Mouse (Mus musculus) natural killer cell, adult 2 months (primary cell): Measurements from ENCODE around the gene Phf21a.
A peak's percentile ranks its signal among the peaks of the same experiment; 100 is the strongest.

ENCODE experiments used
- DNase-seq, 2 experiments: peaks; one replicate each; pipeline ENCODE4 v3.0.0; 2022; ENCODE audit warnings: low spot score in 2 of 2

The Phf21a gene

DNA sequence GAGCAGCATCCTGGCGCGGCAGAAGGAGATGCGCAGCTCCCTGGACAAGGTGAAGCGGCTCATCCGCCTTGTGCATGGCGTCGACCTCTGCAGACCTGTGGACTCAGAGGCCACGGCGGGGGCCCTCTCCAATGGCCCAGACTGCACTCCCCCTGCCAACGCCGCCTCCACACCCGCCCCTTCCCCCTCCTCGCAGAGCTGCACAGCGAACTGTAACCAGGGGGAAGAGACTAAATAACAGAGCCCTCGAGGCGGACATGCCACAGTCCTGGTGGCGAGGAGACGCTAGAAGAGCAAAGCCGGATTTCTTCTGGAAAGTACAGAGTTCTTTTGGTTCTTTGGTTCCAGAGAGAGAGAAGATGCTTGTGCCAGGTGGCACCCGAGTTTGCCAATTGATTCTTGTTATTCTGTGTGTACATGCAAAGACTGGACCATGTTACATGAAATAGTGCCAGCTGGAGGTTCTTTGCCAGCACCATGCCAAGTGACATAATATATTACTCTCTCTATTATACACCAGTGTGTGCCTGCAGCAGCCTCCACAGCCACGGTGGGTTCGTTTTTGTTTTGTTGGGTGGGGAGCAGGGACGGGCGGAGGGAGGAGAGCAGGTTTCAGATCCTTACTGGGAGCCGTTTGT lies 267.4 kb downstream of the Phf21a start:
- DNase-seq, result no peak

DNA sequence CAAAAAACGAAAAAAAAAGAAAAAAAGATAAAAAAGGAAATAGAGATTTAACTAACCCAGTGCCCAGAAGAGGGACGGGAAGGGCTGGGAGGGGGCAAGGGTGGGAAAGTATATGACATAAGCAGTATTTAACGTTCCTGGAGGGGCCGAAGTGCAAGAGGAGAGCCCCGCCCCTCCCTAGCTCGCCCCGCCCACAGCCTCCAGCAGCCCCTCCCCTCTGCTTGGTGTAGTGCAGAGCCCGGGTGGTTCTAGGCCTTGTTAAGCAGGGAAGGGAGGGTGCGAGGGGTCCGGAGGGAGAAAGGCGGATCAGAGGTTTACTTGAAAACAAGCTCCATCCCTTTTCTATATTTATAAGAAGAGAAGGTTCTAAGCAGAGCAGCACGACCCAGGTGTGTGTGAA lies 268.0 kb downstream of the Phf21a start:
- no peak for DNase-seq

GRCm38 (mm10) chr2:92361795-92362194 lies 268.9 kb downstream of the Phf21a start:
- no peak for DNase-seq

- DNase-seq, result no peak
These were observed 269.8 kb downstream of the Phf21a start for GRCm38 (mm10) chr2:92362571-92363228.

- no peak for DNase-seq
These were observed 271.2 kb downstream of the Phf21a start for GRCm38 (mm10) chr2:92364086-92364485.

DNA sequence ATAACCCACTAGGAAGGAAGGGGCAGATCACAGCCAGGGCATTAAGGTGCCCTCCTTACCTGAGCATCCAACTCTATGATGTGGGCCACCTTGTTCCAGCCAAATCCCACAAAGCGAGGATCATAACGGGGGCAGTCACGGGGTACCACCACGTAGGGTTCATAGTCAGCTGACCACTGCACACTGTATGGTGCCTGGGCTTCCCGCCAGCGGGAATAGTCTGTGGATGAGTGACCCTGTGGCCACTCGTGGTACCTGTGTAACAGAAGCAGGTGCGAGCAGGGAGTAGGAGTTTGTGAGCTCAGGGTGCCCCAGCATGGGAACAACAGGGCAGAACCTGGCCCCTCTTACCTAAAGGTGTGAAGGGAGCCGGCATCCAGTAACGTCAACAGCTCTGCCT lies 272.7 kb downstream of the Phf21a start:
- DNase-seq, result no peak

DNA sequence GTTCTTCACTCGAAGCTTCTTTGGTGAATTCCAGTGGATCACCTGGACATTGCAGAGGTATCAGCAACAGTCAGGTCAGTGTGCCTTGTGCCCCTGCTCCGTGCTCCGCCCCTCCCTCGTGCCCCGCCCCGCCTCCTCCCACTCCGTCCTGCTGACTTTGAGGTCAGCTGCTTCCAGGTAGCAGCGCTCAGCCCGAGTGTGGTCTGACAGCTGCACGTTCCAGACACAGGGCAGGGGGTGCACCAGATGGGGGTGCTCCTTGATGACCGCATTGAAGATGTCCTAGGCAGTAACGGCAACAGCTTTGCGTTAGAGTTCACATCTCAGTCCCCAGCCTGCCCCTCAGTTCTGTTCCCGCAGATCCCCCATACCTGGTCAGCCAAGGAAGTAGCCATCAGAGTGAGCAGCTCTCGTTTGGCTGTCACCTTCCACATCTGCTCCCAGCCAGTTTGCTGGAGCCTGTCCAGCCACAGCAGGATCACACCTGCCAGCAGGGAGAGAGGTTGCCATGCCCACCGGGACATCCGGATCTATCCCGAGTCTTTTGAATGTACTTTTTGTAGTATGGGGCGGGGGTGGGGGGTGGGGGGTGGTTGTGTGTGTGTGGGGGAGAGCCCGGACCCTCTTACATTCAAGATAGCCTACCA lies 274.6 kb downstream of the Phf21a start:
- DNase-seq, result no peak

DNA sequence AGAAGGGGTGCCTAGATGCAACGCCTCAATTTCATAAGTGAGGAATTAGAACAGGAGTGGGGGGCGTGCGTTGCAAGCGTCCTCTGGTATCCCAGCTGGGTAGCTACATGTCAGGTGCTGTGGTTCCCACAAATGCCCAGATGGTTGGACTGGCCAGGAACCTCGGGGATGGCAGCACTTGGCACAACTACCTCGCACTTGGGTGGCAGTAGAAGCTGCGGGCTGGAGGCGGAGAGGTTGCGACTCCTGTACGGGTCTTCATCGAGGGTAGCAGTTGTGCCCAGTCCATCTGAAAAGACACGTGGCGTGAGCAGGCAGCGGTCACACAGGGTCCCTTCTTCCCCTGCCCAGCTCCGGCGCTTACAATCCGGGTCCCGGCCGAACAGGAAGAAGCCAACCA lies 277.5 kb downstream of the Phf21a start:
- DNase-seq, result no peak

DNA sequence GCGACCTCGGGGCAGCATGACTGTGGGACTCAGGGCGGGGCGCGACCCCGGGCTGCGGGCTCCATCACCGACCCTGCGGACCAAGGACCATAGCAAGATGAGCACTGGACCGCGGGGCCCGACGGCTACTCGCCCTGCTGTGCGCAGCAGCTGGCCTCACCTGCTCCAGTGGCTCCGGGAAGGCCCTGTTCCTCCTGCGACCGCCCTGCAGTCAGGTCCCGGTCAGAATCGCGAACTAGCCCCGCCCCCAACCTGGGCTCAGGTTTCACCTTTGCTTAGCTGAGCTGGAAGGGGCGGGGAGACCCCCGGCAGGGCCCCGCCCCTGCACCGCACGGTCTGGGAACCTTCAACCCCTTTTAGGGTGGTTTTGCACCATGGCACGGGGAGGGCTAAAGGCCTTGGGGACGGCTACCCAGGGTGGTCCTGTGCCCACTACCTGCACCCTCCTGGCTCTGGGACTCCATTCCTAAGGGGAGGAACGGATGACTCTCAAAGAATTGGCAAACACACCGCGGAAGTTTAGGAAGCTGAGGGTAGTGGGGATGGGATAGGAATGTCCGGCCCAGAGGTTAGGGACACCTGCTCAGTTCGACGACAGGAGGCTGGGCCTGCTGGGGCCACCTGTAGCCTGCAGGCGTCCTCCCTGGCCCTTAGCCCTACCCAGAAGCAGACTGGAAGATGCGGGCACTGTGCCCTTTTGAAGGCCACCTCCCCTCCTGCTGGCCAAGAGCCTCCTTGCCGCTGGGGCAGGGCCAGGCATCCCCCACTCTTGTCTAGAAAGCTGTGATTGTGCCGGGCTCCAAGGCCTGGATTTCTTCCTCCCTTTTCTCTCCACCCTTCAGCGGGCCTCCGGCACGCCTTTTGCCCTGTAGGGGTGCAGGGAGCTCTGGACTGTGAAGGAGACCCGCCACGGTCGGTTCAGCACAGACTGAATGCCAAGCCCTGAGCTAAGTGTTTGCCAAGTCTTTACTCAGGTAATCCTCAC lies 278.2 kb downstream of the Phf21a start:
- peak in 1 of 2 experiments; percentile 17 for DNase-seq

GRCm38 (mm10) chr2:92371971-92372690 lies 279.2 kb downstream of the Phf21a start:
- no peak for DNase-seq

- DNase-seq, result no peak
These were observed 280.0 kb downstream of the Phf21a start for GRCm38 (mm10) chr2:92372767-92373436.

DNA sequence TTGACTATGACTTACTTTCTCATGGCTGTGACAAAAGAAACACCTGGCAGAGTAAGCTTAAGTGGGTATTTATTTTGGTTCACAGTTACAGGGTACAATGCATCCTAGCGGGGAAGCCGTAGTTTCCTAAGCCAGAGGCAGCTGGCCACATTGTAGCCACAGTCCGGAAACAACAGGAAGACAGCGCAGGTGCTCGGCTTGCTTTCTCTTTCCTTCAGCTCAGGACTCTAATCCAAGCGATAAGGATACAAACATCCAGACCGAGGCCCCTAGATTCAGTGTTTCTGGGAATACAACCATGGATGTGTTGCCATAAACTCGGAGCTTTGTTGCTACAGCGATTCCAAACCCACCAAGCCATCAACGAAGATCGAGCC lies 280.5 kb downstream of the Phf21a start:
- no peak for DNase-seq

DNA sequence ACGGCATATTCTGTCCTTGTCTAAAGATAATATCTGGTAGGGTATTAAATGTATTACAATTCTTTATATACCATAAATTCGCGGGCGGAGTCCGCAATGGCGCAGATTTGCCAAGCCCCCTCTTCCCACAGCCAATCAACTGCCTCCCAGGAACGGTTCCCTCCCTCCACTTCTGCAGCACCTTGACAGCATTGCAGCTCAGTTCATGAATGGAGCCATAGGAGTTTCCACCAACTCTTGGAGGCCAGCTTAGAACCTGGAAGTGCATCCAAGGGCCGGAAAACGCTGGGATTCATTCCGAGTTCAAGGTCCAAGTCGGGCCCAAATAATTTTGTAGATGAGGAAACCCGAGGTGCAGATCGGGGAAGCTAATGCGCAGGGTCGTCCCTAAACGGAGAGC lies 281.6 kb downstream of the Phf21a start, which contains the start of the genes Pex16 and Large2:
Gene Pex16, plus strand, starts transcription at position 163 of the 400 bp plus-strand sequence.
Gene Large2, minus strand, starts transcription at position 356 of the 400 bp plus-strand sequence.
- peak; percentile 25 to 35 for DNase-seq

DNA sequence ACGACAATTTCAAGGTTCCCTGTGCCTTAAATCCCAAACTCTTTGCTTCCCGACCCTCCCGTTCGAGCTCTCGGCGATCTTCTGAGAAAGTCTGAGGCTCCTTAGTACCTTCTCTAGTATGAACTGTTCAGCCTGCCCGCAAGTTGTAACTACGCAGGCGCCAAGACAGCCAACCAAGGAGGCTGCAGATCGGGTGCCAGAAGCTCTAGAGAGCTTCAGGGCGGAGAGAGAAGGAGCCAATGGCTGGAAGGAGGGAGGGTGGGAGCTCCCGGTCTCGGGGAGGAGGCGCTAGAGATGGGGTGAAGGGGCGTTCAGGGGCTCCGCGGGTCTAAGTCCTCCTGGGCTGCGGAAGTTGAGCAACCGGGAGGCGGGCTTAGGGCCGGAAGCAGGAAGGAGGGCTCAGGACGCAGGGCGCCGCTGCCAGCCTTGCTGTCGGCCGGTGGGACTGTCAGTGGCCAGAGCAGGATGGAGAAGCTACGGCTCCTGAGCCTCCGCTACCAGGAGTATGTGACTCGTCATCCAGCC lies 282.2 kb downstream of the Phf21a start:
- peak; percentile 95 for DNase-seq

DNA sequence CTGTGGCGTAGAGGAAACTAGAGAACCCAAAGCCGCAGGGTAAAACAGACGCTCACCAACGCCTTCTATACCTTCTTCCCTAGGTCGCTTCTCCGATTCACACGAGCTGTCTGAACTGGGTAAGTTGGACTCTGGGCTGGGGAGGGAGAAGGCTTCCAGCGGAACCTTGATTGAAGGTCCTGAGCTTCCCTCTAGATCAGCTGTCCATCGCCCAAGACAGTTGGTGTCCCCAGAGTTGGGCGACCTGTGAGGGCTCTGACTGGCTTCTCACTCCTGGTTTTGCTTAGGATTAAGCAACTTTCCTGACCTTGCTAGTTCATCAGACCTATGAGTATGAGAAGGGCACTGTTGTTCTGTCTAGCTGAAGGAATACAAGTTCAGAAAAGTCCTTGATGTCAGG lies 282.9 kb downstream of the Phf21a start:
- DNase-seq, result no peak

GRCm38 (mm10) chr2:92376300-92376699 lies 283.4 kb downstream of the Phf21a start:
- no peak for DNase-seq

DNA sequence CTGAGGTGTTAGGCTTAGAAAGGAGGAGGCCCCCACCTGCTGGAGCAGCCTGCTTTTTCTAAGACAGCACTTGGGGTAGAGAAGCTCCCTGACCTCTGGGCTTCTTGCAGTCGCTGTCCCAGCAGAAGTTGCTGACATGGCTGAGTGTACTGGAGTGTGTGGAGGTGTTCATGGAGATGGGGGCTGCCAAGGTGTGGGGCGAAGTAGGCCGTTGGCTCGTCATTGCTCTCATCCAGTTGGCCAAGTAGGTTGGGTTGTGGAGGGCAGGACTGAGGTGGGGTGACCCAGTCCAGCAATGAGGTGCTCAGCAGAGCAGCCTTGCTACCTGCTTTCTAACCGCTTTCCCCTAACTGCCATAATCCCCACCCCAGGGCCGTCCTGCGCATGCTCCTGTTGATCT lies 284.4 kb downstream of the Phf21a start:
- DNase-seq, result no peak

- DNase-seq, result no peak
These were observed 287.0 kb downstream of the Phf21a start for GRCm38 (mm10) chr2:92379783-92380494.

DNA sequence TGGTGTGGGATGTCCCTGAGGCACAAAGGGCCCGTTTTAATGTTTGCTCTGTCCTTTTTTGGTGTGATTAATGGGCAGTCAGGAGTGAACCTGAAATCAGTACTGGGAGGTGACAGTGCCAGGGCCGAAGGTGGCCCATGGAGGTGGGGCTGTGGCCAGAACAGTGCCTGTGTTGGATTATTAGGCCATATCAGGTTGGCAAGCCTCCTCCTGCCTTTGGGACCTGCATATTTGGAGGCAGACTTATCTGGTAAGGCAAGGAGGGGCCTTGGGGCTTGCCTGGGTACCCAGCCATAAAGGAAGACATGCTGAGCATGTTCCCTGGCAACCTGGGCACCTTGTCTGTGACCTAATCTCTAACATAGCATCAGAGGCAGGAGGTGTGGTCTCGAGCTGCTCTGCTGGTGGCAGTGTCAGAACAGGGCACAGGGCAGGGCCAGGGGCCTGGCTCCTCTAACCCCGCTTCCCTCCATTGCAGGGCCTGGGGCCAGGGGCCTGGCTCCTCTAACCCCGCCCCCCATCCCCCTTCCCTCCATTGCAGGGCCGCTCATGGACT lies 287.7 kb downstream of the Phf21a start:
- no peak for DNase-seq
